Mouse (Mus musculus): ENCODE data around the gene Tmem120b.

Gene Tmem120b

GRCm38 (mm10) chr5:123093077-123093633 is 24.9 kb downstream of the Tmem120b start:
- no peak for DNase-seq (ENCODE audit: low spot score)

GRCm38 (mm10) chr5:123094238-123094991 is 26.2 kb downstream of the Tmem120b start:
- no peak for DNase-seq (ENCODE audit: low spot score)

- no peak for DNase-seq (ENCODE audit: low spot score)
Measured at GRCm38 (mm10) chr5:123096299-123096698, 28.1 kb downstream of the Tmem120b start.

GRCm38 (mm10) chr5:123098487-123098886 is 30.3 kb downstream of the Tmem120b start:
- DNase-seq (ENCODE audit: low spot score): no peak

GRCm38 (mm10) chr5:123102376-123102775 is 34.2 kb downstream of the Tmem120b start:
- DNase-seq (ENCODE audit: low spot score): no peak

GRCm38 (mm10) chr5:123103556-123103955 is 35.3 kb downstream of the Tmem120b start:
- DNase-seq (ENCODE audit: low spot score): no peak

- DNase-seq (ENCODE audit: low spot score): no peak
Measured at GRCm38 (mm10) chr5:123104769-123105168, 36.6 kb downstream of the Tmem120b start.

- DNase-seq (ENCODE audit: low spot score): no peak
Measured at GRCm38 (mm10) chr5:123109452-123110203, 41.4 kb downstream of the Tmem120b start.

GRCm38 (mm10) chr5:123110296-123110721 is 42.1 kb downstream of the Tmem120b start:
- DNase-seq (ENCODE audit: low spot score): no peak

GRCm38 (mm10) chr5:123114109-123114508 is 45.9 kb downstream of the Tmem120b start:
- no peak for DNase-seq (ENCODE audit: low spot score)

- DNase-seq (ENCODE audit: low spot score): no peak
Measured at GRCm38 (mm10) chr5:123114924-123115323, 46.7 kb downstream of the Tmem120b start.

GRCm38 (mm10) chr5:123116080-123116479 is 47.9 kb downstream of the Tmem120b start:
- no peak for DNase-seq (ENCODE audit: low spot score)

GRCm38 (mm10) chr5:123117257-123117656 is 49.0 kb downstream of the Tmem120b start:
- no peak for DNase-seq (ENCODE audit: low spot score)

GRCm38 (mm10) chr5:123117773-123118172 is 49.6 kb downstream of the Tmem120b start:
- no peak for DNase-seq (ENCODE audit: low spot score)

GRCm38 (mm10) chr5:123118826-123119225 is 50.6 kb downstream of the Tmem120b start:
- no peak for DNase-seq (ENCODE audit: low spot score)

- no peak for DNase-seq (ENCODE audit: low spot score)
Measured at GRCm38 (mm10) chr5:123120624-123121215, 52.5 kb downstream of the Tmem120b start.

- DNase-seq (ENCODE audit: low spot score): no peak
Measured at GRCm38 (mm10) chr5:123122181-123122580, 54.0 kb downstream of the Tmem120b start.

GRCm38 (mm10) chr5:123125105-123125504 is 56.9 kb downstream of the Tmem120b start:
- DNase-seq (ENCODE audit: low spot score): no peak

GRCm38 (mm10) chr5:123125638-123126406 is 57.6 kb downstream of the Tmem120b start:
- DNase-seq (ENCODE audit: low spot score): no peak

GRCm38 (mm10) chr5:123127031-123127430 is 58.8 kb downstream of the Tmem120b start:
- no peak for DNase-seq (ENCODE audit: low spot score)

- no peak for DNase-seq (ENCODE audit: low spot score)
Measured at GRCm38 (mm10) chr5:123128426-123129169, 60.4 kb downstream of the Tmem120b start.
